Mouse (Mus musculus) neural tube, postnatal 0 days (tissue): ENCODE data around the gene Zfp354b. TPM values are rescaled to one million over a fixed set of nuclear protein-coding genes. Genes with fewer than 3 reads are reported as not detected.

Experiments used
- polyA plus RNA-seq: library from polyadenylated mRNA; unstranded; fragments of >200 nt; fragmentation: Nextera tagmentation; extraction: Ambion mirVana; gene quantifications from 2 replicates; pipeline ENCODE4 v1.2.1, GENCODE M21; 2015

Gene Zfp354b
- polyA plus RNA-seq: 3.9 and 4.2 TPM in 2 replicates

GRCm38 (mm10) chr11:50931451-50931866 is at the start of gene Zfp354b:
Zfp354b (minus strand) TSS chr11:50931633.

GRCm38 (mm10) chr11:50966230-50966629 is 34.8 kb upstream of the Zfp354b start, which contains the start of gene Olfr1378:
Olfr1378 (plus strand) TSS chr11:50966530.

GRCm38 (mm10) chr11:50953665-50954064 is 22.2 kb upstream of the Zfp354b start, which contains the start of gene Prop1:
Prop1 (minus strand) TSS chr11:50953765.

GRCm38 (mm10) chr11:50943506-50943905 is 12.1 kb upstream of the Zfp354b start, which contains the start of gene 4933414I15Rik:
4933414I15Rik (minus strand) TSS chr11:50943765.

GRCm38 (mm10) chr11:50915671-50916320 is 15.6 kb downstream of the Zfp354b start, which contains the start of gene Zfp2:
Zfp2 (minus strand) TSS chr11:50916165.

GRCm38 (mm10) chr11:50887390-50888128 is 43.9 kb downstream of the Zfp354b start, which contains the start of gene Zfp454:
Zfp454 (minus strand) TSS chr11:50887651.

Other genes with a start within 250 kb of the Zfp354b start
- 27.4 and 34.4 TPM in 2 replicates for gene Zfp354c, start 103.9 kb downstream of the Zfp354b start, polyA plus RNA-seq
- 0.98 and 1.3 TPM in 2 replicates for gene Zfp879, start 90.1 kb downstream of the Zfp354b start, polyA plus RNA-seq
- gene Grm6, start 80.9 kb downstream of the Zfp354b start, polyA plus RNA-seq: not detected in 2 replicates
- 7.0 and 9.1 TPM in 2 replicates for gene Zfp454, start 44.0 kb downstream of the Zfp354b start, polyA plus RNA-seq
- 23.1 and 25.9 TPM in 2 replicates for gene Zfp2, start 15.5 kb downstream of the Zfp354b start, polyA plus RNA-seq
- not detected in 2 replicates for gene 4933414I15Rik, start 12.1 kb upstream of the Zfp354b start, polyA plus RNA-seq
- not detected in 2 replicates for gene Prop1, start 22.1 kb upstream of the Zfp354b start, polyA plus RNA-seq
- not detected in 2 replicates for gene Olfr1378, start 34.9 kb upstream of the Zfp354b start, polyA plus RNA-seq
- gene Olfr1377, start 50.3 kb upstream of the Zfp354b start, polyA plus RNA-seq: not detected in 2 replicates
- not detected in 2 replicates for gene Olfr51, start 72.0 kb upstream of the Zfp354b start, polyA plus RNA-seq
- not detected in 2 replicates for gene Olfr54, start 82.6 kb upstream of the Zfp354b start, polyA plus RNA-seq
- gene Olfr1375, start 116.5 kb upstream of the Zfp354b start, polyA plus RNA-seq: not detected in 2 replicates
- gene Zfp354a, start 127.6 kb upstream of the Zfp354b start, polyA plus RNA-seq: 8.6 and 11.6 TPM in 2 replicates